Comparison of ENCODE assay signal across 1 mouse cellular context in the genomic region with DNA sequence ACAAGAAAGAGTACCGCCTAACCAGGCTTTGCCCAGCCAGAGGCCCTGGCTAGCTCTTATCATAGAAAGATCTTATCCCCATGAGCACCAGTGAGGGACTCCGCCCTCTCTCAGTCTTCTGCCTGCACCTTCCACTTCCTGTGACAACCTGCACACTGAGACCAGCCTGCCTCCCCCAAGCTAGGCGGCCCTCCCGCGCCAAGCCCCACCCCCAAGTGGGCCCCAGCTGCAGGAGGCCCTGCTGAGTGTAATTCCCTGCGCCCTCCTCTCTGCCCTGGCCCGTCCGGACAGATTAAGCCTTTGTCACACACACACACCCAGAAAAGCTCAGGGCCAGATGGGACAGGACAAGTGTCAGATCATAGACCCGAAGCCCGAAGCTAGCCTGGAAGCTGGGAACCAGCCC.
A peak's percentile ranks its signal among the peaks of the same experiment; 100 is the strongest.
TF ChIP-seq lines count a peak whose summit lies in the region.

No protein-coding gene starts in this region.

TF ChIP-seq in CH12.LX, 34 proteins besides CTCF, POLR2A, EP300 and RAD21 (continued from another document):
- TF ChIP-seq E2F4 (IDR thresholded peaks at IDR 0.05; ENCODE audit: insufficient replicate concordance, low read depth, low read length), result no peak
- peak; percentile 73 for TF ChIP-seq TCF12 (IDR thresholded peaks at IDR 0.05; ENCODE audit: low read depth, low read length)
- no peak for TF ChIP-seq ZNF384 (IDR thresholded peaks at IDR 0.05; ENCODE audit: low read depth, low read length)
- TF ChIP-seq MEF2A (IDR thresholded peaks at IDR 0.05; ENCODE audit: borderline replicate concordance, low read depth, low read length), result peak; percentile 65
- no peak for TF ChIP-seq SMC3 (IDR thresholded peaks at IDR 0.05; ENCODE audit: low read depth, low read length)
- TF ChIP-seq JUN (IDR thresholded peaks at IDR 0.05; ENCODE audit: insufficient read depth, low read depth, low read length), result no peak
- no peak for TF ChIP-seq PAX5 (IDR thresholded peaks at IDR 0.05; ENCODE audit: low read length)
- TF ChIP-seq ZC3H11A (IDR thresholded peaks at IDR 0.05; ENCODE audit: low read depth, low read length), result no peak
- no peak for TF ChIP-seq MAFK (IDR thresholded peaks at IDR 0.05; ENCODE audit: insufficient replicate concordance, low read length)
- TF ChIP-seq USF2 (conservative IDR thresholded peaks at IDR 0.05; ENCODE audit: low read depth, low read length), result no peak
- TF ChIP-seq GABPA (IDR thresholded peaks at IDR 0.05; ENCODE audit: insufficient replicate concordance, low read depth, low read length), result no peak
- 0 out of 2 replicates have a peak, but pooled peaks have one; percentile 37 for TF ChIP-seq POLR2AphosphoS2 (IDR thresholded peaks at IDR 0.05; ENCODE audit: low read depth, low read length)
